Mouse (Mus musculus): ENCODE results near the gene Gm28539.

DNA sequence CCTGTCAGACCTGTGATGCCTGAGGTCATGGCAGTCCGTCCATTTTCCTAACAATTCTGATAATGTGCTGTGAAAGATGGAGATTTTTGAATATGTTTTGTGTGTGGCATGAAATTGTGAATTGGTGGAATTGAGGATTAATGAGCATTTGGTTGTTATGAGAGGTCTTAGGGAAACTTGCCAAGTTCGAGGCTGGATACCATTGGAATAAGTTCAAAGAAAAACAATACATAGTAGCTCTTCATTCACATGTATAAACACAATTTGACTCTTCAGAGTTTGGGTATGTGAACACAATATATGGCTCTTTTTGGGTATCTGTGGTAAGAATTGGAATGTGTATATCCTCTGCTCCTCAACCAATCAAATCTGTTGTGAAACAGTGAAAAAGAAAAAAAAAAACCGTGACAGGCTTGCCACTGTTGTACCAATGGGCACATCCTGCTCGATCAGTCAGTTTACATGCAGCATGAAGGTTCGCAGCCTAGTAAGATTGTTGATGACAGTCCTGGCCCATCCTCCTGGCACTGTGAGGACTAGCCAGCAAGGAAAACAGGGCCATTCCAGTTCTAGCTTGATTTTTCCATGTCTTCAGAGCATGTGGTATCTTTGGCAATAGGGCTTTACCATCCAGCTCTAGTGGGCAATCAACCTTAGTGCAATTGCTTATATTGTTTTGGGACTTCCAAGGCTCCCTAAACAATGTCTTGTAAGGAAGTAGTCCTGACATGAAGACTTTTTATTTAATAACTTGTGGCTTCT is 102.1 kb downstream of the Gm28539 start:
- TF ChIP-seq CTCF (IDR thresholded peaks at IDR 0.05; ENCODE audit: insufficient read depth, low read length) (no peak), POLR2A (IDR thresholded peaks at IDR 0.05; ENCODE audit: borderline replicate concordance, extremely low read depth, low read depth, low read length) (no peak)

All from lung, adult 2 months (tissue).